Mouse (Mus musculus) gastrocnemius, adult 8-10 months (tissue): Measurements from ENCODE around the gene Tmem255a. TPM values are rescaled to one million over a fixed set of nuclear protein-coding genes. Genes with fewer than 3 reads are reported as not detected.

Source experiments
- DNase-seq, 2 experiments: peaks; one replicate each; pipeline ENCODE4 v3.0.0; 2022; ENCODE audit warnings: low spot score in 2 of 2
- microRNA-seq: library from miRNA; unstranded; fragments of <30 nt; microRNA quantifications from one replicate; pipeline ENCODE4 v1.2.0, GENCODE M21; 2022
- total RNA-seq, 4 experiments: library from RNA; stranded (reverse); gene quantifications; 2 replicates each; pipeline ENCODE4 v1.2.4; 2022

The Tmem255a gene
- total RNA-seq, 4 experiments from 2014 or later = 0.34 to 0.48 (median 0.42) TPM

- DNase-seq = no peak
These were observed 85.6 kb downstream of the Tmem255a start for GRCm38 (mm10) chrX:38166592-38166991.

GRCm38 (mm10) chrX:38166064-38166463, 86.2 kb downstream of the Tmem255a start:
- no peak for DNase-seq

GRCm38 (mm10) chrX:38165315-38165714, 86.9 kb downstream of the Tmem255a start:
- DNase-seq = no peak

- DNase-seq = no peak
These were observed 93.1 kb downstream of the Tmem255a start for GRCm38 (mm10) chrX:38159097-38159496.

Small RNAs within 50 kb of the gene (microRNA-seq; reads per million reads assigned to microRNA genes)
- not detected for gene Mir3110

Other genes with a start within 250 kb of the Tmem255a start
- gene Btg1-ps1, start 233.6 kb downstream of the Tmem255a start, total RNA-seq = not detected
- not detected for gene Btg1-ps2, start 209.3 kb downstream of the Tmem255a start, total RNA-seq
- gene Rhox10, start 186.0 kb downstream of the Tmem255a start, total RNA-seq = not detected
- not detected for gene Rhox11, start 167.3 kb downstream of the Tmem255a start, total RNA-seq
- gene Rhox12, start 141.5 kb downstream of the Tmem255a start, total RNA-seq = not detected
- not detected for gene Rhox13, start 131.2 kb downstream of the Tmem255a start, total RNA-seq
- 1 to 10 TPM; 5.2 to 6.9 (median 6.3) TPM for gene Zbtb33, start 62.6 kb downstream of the Tmem255a start, total RNA-seq
- gene Atp1b4, start 63.7 kb upstream of the Tmem255a start, total RNA-seq = 1 to 10 TPM; 1.3 to 1.8 (median 1.7) TPM
- 10 to 100 TPM; 51.2 to 62.6 (median 56.5) TPM for gene Lamp2, start 204.0 kb upstream of the Tmem255a start, total RNA-seq